Mouse (Mus musculus) MEL (cell line): ENCODE data around the gene Adipor2. TPM values are rescaled to one million over a fixed set of nuclear protein-coding genes. Genes with fewer than 3 reads are reported as not detected.

Experiments
- DNase-seq: peaks from one replicate; pipeline ENCODE4 v3.0.0; 2011; ENCODE audit warnings: low read depth, low spot score
- H3K27ac ChIP-seq: 2 replicates; pipeline ENCODE4 v1.5.1; 2012; ENCODE audit warnings: low read depth, mild to moderate bottlenecking, control low read depth, low read length, moderate library complexity; ENCODE audit not compliant: control insufficient read depth
- H3K27me3 ChIP-seq, 2 experiments: fragments of 150-350 bp in 1 of 2; sonication (generic) in 1 of 2; 2 replicates each; pipeline ENCODE4 v1.6.1; 2012; ENCODE audit warnings: low read length in 2 of 2, mild to moderate bottlenecking in 2 of 2, improper control_type of control experiment in 1 of 2, moderate library complexity in 1 of 2; ENCODE audit not compliant: insufficient read depth in 2 of 2, control insufficient read depth in 1 of 2
- H3K36me3 ChIP-seq, 2 experiments: 2 replicates each; pipeline ENCODE4 v1.6.1; 2012 to 2014; ENCODE audit warnings: low read length in 2 of 2, improper control_type of control experiment in 1 of 2, inconsistent platforms in 1 of 2, mild to moderate bottlenecking in 1 of 2; ENCODE audit not compliant: insufficient read depth in 2 of 2, control insufficient read depth in 1 of 2
- H3K4me1 ChIP-seq, 2 experiments: fragments of 150-350 bp in 1 of 2; sonication (generic) in 1 of 2; 2 replicates each; pipeline ENCODE4 v1.6.1; 2012; ENCODE audit warnings: low read length in 2 of 2, improper control_type of control experiment in 1 of 2, mild to moderate bottlenecking in 1 of 2; ENCODE audit not compliant: insufficient read depth in 2 of 2, control insufficient read depth in 1 of 2
- H3K4me3 ChIP-seq, 2 experiments: fragments of 150-350 bp in 1 of 2; sonication (generic) in 1 of 2; 2 replicates each; pipeline ENCODE4 v1.5.1; 2012; ENCODE audit warnings: low read depth in 2 of 2, low read length in 2 of 2, mild to moderate bottlenecking in 2 of 2, moderate library complexity in 2 of 2, control low read depth in 1 of 2, improper control_type of control experiment in 1 of 2; ENCODE audit not compliant: control insufficient read depth in 1 of 2, insufficient read depth in 1 of 2
- H3K79me2 ChIP-seq: 2 replicates; pipeline ENCODE4 v1.6.1; 2012; ENCODE audit warnings: mild to moderate bottlenecking, low read length, moderate library complexity; ENCODE audit not compliant: control insufficient read depth, poor library complexity, insufficient read depth
- H3K9ac ChIP-seq: 2 replicates; pipeline ENCODE4 v1.6.1; 2012; ENCODE audit warnings: low read depth, mild to moderate bottlenecking, control low read depth, low read length, moderate library complexity; ENCODE audit not compliant: control insufficient read depth, poor library complexity, severe bottlenecking
- H3K9me3 ChIP-seq: fragments of 150-350 bp; sonication (generic); replicated peaks from 2 replicates; pipeline ENCODE4 v1.6.1; 2012; ENCODE audit warnings: mild to moderate bottlenecking, low read length, improper control_type of control experiment, moderate library complexity; ENCODE audit not compliant: insufficient read depth
- CHD1 ChIP-seq: IDR thresholded peaks from 2 replicates; pipeline ENCODE4 v1.6.1; 2012; ENCODE audit warnings: low read depth, mild to moderate bottlenecking, inconsistent platforms, low read length, improper control_type of control experiment
- ELF1 ChIP-seq: IDR thresholded peaks from 2 replicates; pipeline ENCODE4 v1.6.1; 2014; ENCODE audit warnings: low read depth, mild to moderate bottlenecking, inconsistent platforms, low read length, improper control_type of control experiment, moderate library complexity
- EP300 ChIP-seq, 2 experiments: IDR thresholded peaks; 2 replicates each; pipeline ENCODE4 v1.6.1; 2011; ENCODE audit warnings: improper control_type of control experiment in 2 of 2, low read length in 2 of 2, low read depth in 1 of 2, mild to moderate bottlenecking in 1 of 2
- GABPA ChIP-seq: IDR thresholded peaks from 2 replicates; pipeline ENCODE4 v1.6.1; 2012; ENCODE audit warnings: low read depth, mild to moderate bottlenecking, inconsistent platforms, low read length, improper control_type of control experiment, moderate library complexity
- GATA1 ChIP-seq: IDR thresholded peaks from 2 replicates; pipeline ENCODE4 v1.6.1; 2011; ENCODE audit warnings: low read depth, low read length, improper control_type of control experiment
- MAX ChIP-seq: IDR thresholded peaks from 2 replicates; pipeline ENCODE4 v1.6.1; 2011; ENCODE audit warnings: low read length, improper control_type of control experiment
- MXI1 ChIP-seq: IDR thresholded peaks from 2 replicates; pipeline ENCODE4 v1.6.1; 2011; ENCODE audit warnings: mild to moderate bottlenecking, low read depth, low read length, improper control_type of control experiment
- POLR2A ChIP-seq, 2 experiments: IDR thresholded peaks; 2 replicates each; pipeline ENCODE4 v1.6.1; 2011 to 2012; ENCODE audit warnings: low read length in 2 of 2, mild to moderate bottlenecking in 2 of 2, control low read depth in 1 of 2, improper control_type of control experiment in 1 of 2, low read depth in 1 of 2, moderate library complexity in 1 of 2; ENCODE audit not compliant: control insufficient read depth in 1 of 2, insufficient read depth in 1 of 2, poor library complexity in 1 of 2
- POLR2AphosphoS5 ChIP-seq: IDR thresholded peaks from 2 replicates; pipeline ENCODE4 v1.6.1; 2012; ENCODE audit warnings: low read depth, borderline replicate concordance, mild to moderate bottlenecking, inconsistent platforms, low read length, moderate library complexity, mixed read lengths
- SIN3A ChIP-seq: IDR thresholded peaks from 2 replicates; pipeline ENCODE4 v1.6.1; 2012; ENCODE audit warnings: low read length, improper control_type of control experiment, inconsistent platforms
- SMC3 ChIP-seq: IDR thresholded peaks from 2 replicates; pipeline ENCODE4 v1.6.1; 2011; ENCODE audit warnings: low read depth, low read length, improper control_type of control experiment
- UBTF ChIP-seq: IDR thresholded peaks from 2 replicates; pipeline ENCODE4 v1.6.1; 2012; ENCODE audit warnings: low read depth, mild to moderate bottlenecking, inconsistent platforms, low read length, improper control_type of control experiment, moderate library complexity, borderline replicate concordance; ENCODE audit not compliant: insufficient read depth
- USF2 ChIP-seq, 2 experiments: IDR thresholded peaks; 2 replicates each; pipeline ENCODE4 v1.6.1; 2011 to 2012; ENCODE audit warnings: improper control_type of control experiment in 2 of 2, low read length in 2 of 2, borderline replicate concordance in 1 of 2, inconsistent platforms in 1 of 2, low read depth in 1 of 2, mild to moderate bottlenecking in 1 of 2; ENCODE audit not compliant: insufficient read depth in 1 of 2
- ZC3H11A ChIP-seq: IDR thresholded peaks from 2 replicates; pipeline ENCODE4 v1.6.1; 2012; ENCODE audit warnings: low read depth, mild to moderate bottlenecking, inconsistent platforms, low read length, improper control_type of control experiment
- polyA plus RNA-seq, 2 experiments: library from polyadenylated mRNA; stranded (reverse) in 1 of 2; unstranded in 1 of 2; fragments of >175 nt in 1 of 2; fragments of >200 nt in 1 of 2; gene quantifications; 2 replicates each; pipeline versions ENCODE4 v1.2.1 to v1.2.4; 2012; ENCODE audit warnings: low replicate concordance in 2 of 2, low read depth in 1 of 2; ENCODE audit not compliant: insufficient read length in 2 of 2, insufficient read depth in 1 of 2, missing spikeins in 1 of 2
- total RNA-seq: library from RNA; depleted of rRNA; stranded (reverse); fragments of 300-350 nt; gene quantifications from 2 replicates; pipeline ENCODE4 v1.2.3, GENCODE M21; 2012

The Adipor2 gene
- total and polyA plus RNA-seq, 3 experiments = 37.6 to 41.3 TPM; not detected in 1

- TF ChIP-seq USF2 (IDR thresholded peaks at IDR 0.05; ENCODE audit: borderline replicate concordance in 1 of 2, insufficient read depth in 1 of 2, low read depth in 1 of 2, low read length in 2 of 2) (no peak), SMC3 (no peak), GATA1 (no peak), SIN3A (peak; percentile 91), MAX (peak; percentile 68), POLR2A (IDR thresholded peaks at IDR 0.05; ENCODE audit: control insufficient read depth in 1 of 2, insufficient read depth in 1 of 2, low read depth in 1 of 2, low read length in 2 of 2, poor library complexity in 1 of 2) (peak; percentile 74 to 85; a peak in 3 of 4 replicates), ELF1 (peak; percentile 100)
Measured at GRCm38 (mm10) chr6:119388650-119389012, 28.9 kb downstream of the Adipor2 start (continued).

- DNase-seq = peak; percentile 42
- Histone ChIP-seq H3K36me3 (peaks cover 0 to 20% of the 10 kb centered on the region in 2 experiments; a peak in 2 of 4 replicates), H3K9me3 (no peaks in the 10 kb centered on the region), H3K4me3 (peak overlapping the region; percentile 85 to 94), H3K27ac (peak overlapping the region; percentile 50; the same call in 1 of the 2 replicates), H3K9ac (peak overlapping the region; percentile 94), H3K79me2 (peaks cover 43% of the 10 kb centered on the region), H3K27me3 (no peaks in the 10 kb centered on the region), H3K4me1 (peaks cover 0 to 4% of the 10 kb centered on the region in 2 experiments; a peak in 2 of 4 replicates)
- no peak for TF ChIP-seq MXI1
- 0 out of 2 replicates have a peak, but pooled peaks have one; percentile 35 for TF ChIP-seq UBTF
Measured at GRCm38 (mm10) chr6:119387801-119388649, 29.5 kb downstream of the Adipor2 start.

GRCm38 (mm10) chr6:119386821-119387220 is 30.7 kb downstream of the Adipor2 start:
- H3K4me3 ChIP-seq = peak overlapping the region; percentile 85 to 94

More at GRCm38 (mm10) chr6:119386821-119387220, 30.7 kb downstream of the Adipor2 start:
- H3K36me3 ChIP-seq = peaks cover 0 to 24% of the 10 kb centered on the region in 2 experiments; a peak in 2 of 4 replicates
- H3K27me3 ChIP-seq = no peaks in the 10 kb centered on the region
- H3K27ac ChIP-seq = no peak overlapping the region
- no peaks in the 10 kb centered on the region for H3K9me3 ChIP-seq
- no peak for DNase-seq
- peaks cover 0 to 4% of the 10 kb centered on the region in 2 experiments; a peak in 2 of 4 replicates for H3K4me1 ChIP-seq
- TF ChIP-seq POLR2AphosphoS5 = no peak
- TF ChIP-seq ZC3H11A = no peak
- no peak for TF ChIP-seq EP300 (IDR thresholded peaks at IDR 0.05; ENCODE audit: low read depth in 1 of 2, low read length in 2 of 2)
- no peak for TF ChIP-seq MAX
- no peak for TF ChIP-seq GABPA
- TF ChIP-seq SMC3 = no peak
- TF ChIP-seq CHD1 = peak; percentile 64; the same call in 1 of the 2 replicates
- H3K9ac ChIP-seq = peak overlapping the region; percentile 94
- peaks cover 47% of the 10 kb centered on the region for H3K79me2 ChIP-seq
